Mouse (Mus musculus) intestine, embryonic 14.5 days (tissue): Measurements from ENCODE around the gene Zfp871. TPM values are rescaled to one million over a fixed set of nuclear protein-coding genes. Genes with fewer than 3 reads are reported as not detected.

Experiments
- ATAC-seq: fragments of 200-750 bp; cut with Nextera tagmentation; replicated peaks from 2 replicates; pipeline ENCODE4 v1.8.0; 2017; ENCODE audit warnings: low read depth, moderate number of reproducible peaks, moderate TSS enrichment, moderate library complexity; ENCODE audit not compliant: low FRiP score, low TSS enrichment
- DNase-seq: peaks from one replicate; pipeline ENCODE4 v3.0.0-alpha.2; 2018; ENCODE audit warnings: low spot score
- H3K27ac ChIP-seq: fragments of 300-500 bp; sonication (generic); 2 replicates; pipeline ENCODE4 v1.5.1; 2014; ENCODE audit warnings: low read depth, mild to moderate bottlenecking, control low read depth
- H3K27me3 ChIP-seq: fragments of 300-500 bp; sonication (generic); replicated peaks from 2 replicates; pipeline ENCODE4 v1.6.1; 2014; ENCODE audit warnings: low read length, control low read depth; ENCODE audit not compliant: control insufficient read depth, insufficient read depth
- H3K36me3 ChIP-seq: fragments of 300-500 bp; sonication (generic); 2 replicates; pipeline ENCODE4 v1.6.1; 2014; ENCODE audit warnings: low read length, control low read depth; ENCODE audit not compliant: control insufficient read depth, insufficient read depth
- H3K4me1 ChIP-seq: fragments of 300-500 bp; sonication (generic); replicated peaks from 2 replicates; pipeline ENCODE4 v1.6.1; 2014; ENCODE audit warnings: low read length, control low read depth, mixed read lengths; ENCODE audit not compliant: control insufficient read depth, insufficient read depth
- H3K4me2 ChIP-seq: fragments of 300-500 bp; sonication (generic); 2 replicates; pipeline ENCODE4 v1.6.1; 2014; ENCODE audit warnings: low read length
- H3K4me3 ChIP-seq: fragments of 300-500 bp; sonication (generic); 2 replicates; pipeline ENCODE4 v1.5.1; 2014; ENCODE audit warnings: low read depth, low read length, control low read depth, mixed read lengths
- H3K9ac ChIP-seq: fragments of 300-500 bp; sonication (generic); 2 replicates; pipeline ENCODE4 v1.6.1; 2014; ENCODE audit warnings: mild to moderate bottlenecking, low read length
- H3K9me3 ChIP-seq: fragments of 300-500 bp; sonication (generic); 2 replicates; pipeline ENCODE4 v1.6.1; 2016; ENCODE audit warnings: low read length, control low read depth; ENCODE audit not compliant: control insufficient read depth
- WGBS: fragments of 180-500 bp; shearing (Covaris S2); extraction: QIAGEN DNeasy Blood & Tissue Kit; methylation state at CpG from one replicate; pipeline ENCODE4 v1.1.7; 2014; 5-methylcytosine and 5-hydroxymethylcytosine counted together
- polyA plus RNA-seq: library from polyadenylated mRNA; unstranded; fragments of >200 nt; fragmentation: Nextera tagmentation; extraction: Ambion mirVana; gene quantifications from 2 replicates; pipeline ENCODE4 v1.2.1, GENCODE M21; 2014

Gene Zfp871
- polyA plus RNA-seq, 1 experiment from 2014 or later: 45.7 TPM

- peak overlapping the region; percentile 68 for H3K4me2 ChIP-seq
- H3K4me1 ChIP-seq: 0 out of 2 replicates have a peak, but pooled peaks cover 6% of the 10 kb centered on the region
- ATAC-seq: no peak
- H3K9ac ChIP-seq: peak overlapping the region; percentile 55
- DNase-seq: no peak
- H3K4me3 ChIP-seq: peak overlapping the region; percentile 56
- WGBS: 11% methylated on average over 8 of the region's 8 CpGs
- peak overlapping the region; percentile 72; the same call in 1 of the 2 replicates for H3K27ac ChIP-seq
- no peaks in the 10 kb centered on the region for H3K27me3 ChIP-seq
- H3K9me3 ChIP-seq: no peaks in the 10 kb centered on the region
- H3K36me3 ChIP-seq: no peaks in the 10 kb centered on the region
Measured at GRCm38 (mm10) chr17:32808921-32809320, 20.8 kb upstream of the Zfp871 start.

DNA sequence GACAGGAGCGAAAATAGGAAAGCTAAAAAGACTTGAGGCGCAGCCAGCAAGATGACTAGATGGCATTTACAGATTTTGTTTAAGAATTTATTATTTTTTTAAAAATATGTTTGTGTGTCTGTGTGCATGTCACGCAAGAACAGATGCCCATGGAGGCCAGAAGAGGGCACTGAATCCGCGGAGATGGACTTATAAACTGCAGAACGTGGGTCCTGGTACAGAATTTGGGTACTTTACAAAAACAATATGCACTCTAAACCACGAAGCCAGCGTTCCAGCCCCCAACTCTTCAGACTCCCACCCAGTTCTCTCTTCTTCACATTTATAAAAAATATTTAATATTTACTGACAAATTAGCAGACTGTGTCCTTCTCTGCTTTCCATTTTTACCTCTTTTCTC is 1.2 kb upstream of the Zfp871 start:
- no peak overlapping the region for H3K9ac ChIP-seq
- no peak overlapping the region for H3K27ac ChIP-seq
- no peaks in the 10 kb centered on the region for H3K27me3 ChIP-seq
- DNase-seq (no peak), ATAC-seq (no peak)
- H3K36me3 ChIP-seq: peaks cover 24% of the 10 kb centered on the region
- H3K9me3 ChIP-seq: no peaks in the 10 kb centered on the region
- H3K4me1 ChIP-seq: peaks cover 16% of the 10 kb centered on the region
- 82% methylated on average over 8 of the region's 8 CpGs for WGBS
- H3K4me3 ChIP-seq: no peak overlapping the region
- peak overlapping the region; percentile 51 for H3K4me2 ChIP-seq

GRCm38 (mm10) chr17:32788576-32788975 is 489 bp upstream of the Zfp871 start:
- peak overlapping the region; percentile 61 for H3K4me3 ChIP-seq
- H3K36me3 ChIP-seq: peaks cover 31% of the 10 kb centered on the region
- H3K9ac ChIP-seq: peak overlapping the region; percentile 91
- no peaks in the 10 kb centered on the region for H3K9me3 ChIP-seq
- no peaks in the 10 kb centered on the region for H3K27me3 ChIP-seq
- 4% methylated on average over 9 of the region's 9 CpGs for WGBS
- peak overlapping the region; percentile 93; the same call in 1 of the 2 replicates for H3K27ac ChIP-seq
- ATAC-seq: no peak
- DNase-seq: peak; percentile 56
- H3K4me1 ChIP-seq: peaks cover 16% of the 10 kb centered on the region
- H3K4me2 ChIP-seq: peak overlapping the region; percentile 51

DNA sequence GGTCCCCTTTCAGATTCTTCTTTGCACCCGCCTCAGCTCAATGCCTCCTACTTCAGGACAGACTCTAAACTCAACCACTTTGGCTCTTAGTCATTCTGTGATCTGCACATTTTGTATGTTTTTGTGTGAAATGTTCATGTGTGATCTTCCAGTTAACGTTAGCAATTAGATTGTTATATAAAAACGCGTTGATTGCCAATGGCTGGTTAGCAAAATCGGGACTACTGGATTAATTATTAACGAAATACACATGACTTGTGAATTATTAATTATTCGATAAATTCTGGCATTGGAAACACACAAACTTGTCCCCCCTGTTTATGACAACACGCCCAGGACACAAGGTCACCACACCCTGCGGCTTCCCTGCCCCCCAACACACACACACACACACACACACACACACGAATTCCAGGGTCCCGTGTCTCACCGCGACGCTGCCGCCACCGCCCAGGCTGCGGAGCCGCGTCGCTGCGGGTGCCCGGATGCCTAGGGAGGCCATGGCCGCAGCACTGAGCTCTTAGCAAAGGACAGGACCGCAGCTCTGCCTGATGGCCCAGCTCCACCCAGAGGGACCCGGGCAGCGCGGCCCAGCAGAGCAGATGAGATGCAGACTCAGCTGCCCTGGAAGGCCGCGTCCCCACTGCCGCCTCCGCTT is 522 bp downstream of the Zfp871 start:
- DNase-seq: no peak
- peak overlapping the region; percentile 74 for H3K4me2 ChIP-seq

GRCm38 (mm10) chr17:32786944-32787343 is 1.1 kb downstream of the Zfp871 start:
- Histone ChIP-seq H3K27ac (no peak overlapping the region), H3K4me1 (peaks cover 16% of the 10 kb centered on the region), H3K27me3 (no peaks in the 10 kb centered on the region), H3K4me2 (peak overlapping the region; percentile 74), H3K9me3 (no peaks in the 10 kb centered on the region), H3K36me3 (peaks cover 36% of the 10 kb centered on the region), H3K9ac (peak overlapping the region; percentile 91), H3K4me3 (peak overlapping the region; percentile 61)
- no peak for DNase-seq
- 67% methylated on average over 6 of the region's 6 CpGs for WGBS
- no peak for ATAC-seq

More for the DNA sequence above, 522 bp downstream of the Zfp871 start:
- ATAC-seq: peak; percentile 85
- H3K4me1 ChIP-seq: peaks cover 16% of the 10 kb centered on the region
- under 1% methylated on average over 31 of the region's 31 CpGs for WGBS
- H3K27me3 ChIP-seq: no peaks in the 10 kb centered on the region
- H3K27ac ChIP-seq: peak overlapping the region; percentile 93
- peak overlapping the region; percentile 91 for H3K9ac ChIP-seq
- no peaks in the 10 kb centered on the region for H3K9me3 ChIP-seq
- peaks cover 36% of the 10 kb centered on the region for H3K36me3 ChIP-seq
- H3K4me3 ChIP-seq: peak overlapping the region; percentile 61

- no peak for DNase-seq
Measured at GRCm38 (mm10) chr17:32785656-32786055, 2.4 kb downstream of the Zfp871 start.

DNA sequence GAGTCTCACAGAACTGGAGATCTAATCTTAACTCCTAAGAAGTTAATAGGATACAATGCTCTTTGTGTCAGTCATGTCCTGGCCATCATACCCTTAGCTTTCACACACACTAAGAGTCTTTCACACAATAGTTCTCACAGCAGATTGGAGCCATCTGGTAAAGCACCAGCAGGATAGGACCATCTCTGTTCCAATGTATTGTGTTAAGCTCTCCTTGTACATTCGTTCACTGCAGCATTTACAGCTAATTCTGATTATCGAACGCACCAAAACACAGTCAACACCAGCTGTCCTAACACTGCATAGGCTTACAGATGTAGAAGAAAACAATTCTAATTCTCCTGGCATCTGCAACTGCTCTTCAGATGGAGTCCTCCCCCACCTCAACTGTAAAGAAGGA is 10.5 kb downstream of the Zfp871 start:
- peaks cover 66% of the 10 kb centered on the region for H3K36me3 ChIP-seq
- H3K4me2 ChIP-seq: no peak overlapping the region
- H3K9ac ChIP-seq: no peak overlapping the region
- H3K4me3 ChIP-seq: no peak overlapping the region
- H3K9me3 ChIP-seq: no peaks in the 10 kb centered on the region
- DNase-seq: no peak
- ATAC-seq: no peak
- WGBS: 88% methylated on average over 3 of the region's 3 CpGs
- H3K4me1 ChIP-seq: no peaks in the 10 kb centered on the region
- no peaks in the 10 kb centered on the region for H3K27me3 ChIP-seq
- H3K27ac ChIP-seq: no peak overlapping the region

More at GRCm38 (mm10) chr17:32785656-32786055, 2.4 kb downstream of the Zfp871 start:
- H3K36me3 ChIP-seq: peaks cover 36% of the 10 kb centered on the region
- no peaks in the 10 kb centered on the region for H3K9me3 ChIP-seq
- H3K4me3 ChIP-seq: no peak overlapping the region
- peaks cover 16% of the 10 kb centered on the region for H3K4me1 ChIP-seq
- ATAC-seq: no peak
- WGBS: 83% methylated on average over 3 of the region's 3 CpGs
- H3K9ac ChIP-seq: no peak overlapping the region
- no peak overlapping the region for H3K4me2 ChIP-seq
- no peak overlapping the region for H3K27ac ChIP-seq
- H3K27me3 ChIP-seq: no peaks in the 10 kb centered on the region

DNA sequence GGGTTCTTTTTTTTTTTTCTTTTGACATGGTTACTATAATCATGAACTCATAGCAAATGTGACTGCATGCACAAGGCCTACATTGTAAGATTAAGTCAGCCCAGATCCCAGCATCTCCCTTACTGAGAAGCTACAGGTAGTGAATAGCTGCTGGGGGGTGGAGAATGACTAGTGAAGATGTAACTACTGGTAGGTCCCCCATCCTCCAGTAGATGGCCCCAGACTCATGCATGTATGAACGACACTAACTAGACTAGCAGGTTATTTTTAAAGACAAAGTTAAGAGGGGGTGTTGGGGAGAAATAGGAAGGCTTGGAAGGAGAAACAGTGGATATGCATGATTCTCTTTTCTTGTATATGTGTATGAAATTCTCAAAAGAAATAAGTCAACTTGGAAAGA is 16.9 kb downstream of the Zfp871 start:
- H3K9me3 ChIP-seq: no peaks in the 10 kb centered on the region; the same call in 1 of the 2 replicates
- WGBS: 84% methylated on average over 1 of the region's 1 CpGs
- no peaks in the 10 kb centered on the region for H3K4me1 ChIP-seq
- no peak for DNase-seq
- no peak for ATAC-seq
- H3K27me3 ChIP-seq: no peaks in the 10 kb centered on the region
- peaks cover 77% of the 10 kb centered on the region for H3K36me3 ChIP-seq
- no peak overlapping the region for H3K9ac ChIP-seq
- H3K4me2 ChIP-seq: no peak overlapping the region
- H3K4me3 ChIP-seq: no peak overlapping the region
- H3K27ac ChIP-seq: no peak overlapping the region

GRCm38 (mm10) chr17:32766422-32766821 is 21.7 kb downstream of the Zfp871 start:
- ATAC-seq: no peak
- H3K9ac ChIP-seq: no peak overlapping the region
- H3K4me3 ChIP-seq: no peak overlapping the region
- no peak overlapping the region for H3K27ac ChIP-seq
- DNase-seq: no peak
- H3K4me1 ChIP-seq: no peaks in the 10 kb centered on the region
- WGBS: 100% methylated on average over 2 of the region's 2 CpGs
- peaks cover 58% of the 10 kb centered on the region for H3K36me3 ChIP-seq
- no peak overlapping the region for H3K4me2 ChIP-seq
- no peaks in the 10 kb centered on the region for H3K27me3 ChIP-seq
- no peaks in the 10 kb centered on the region; the same call in 1 of the 2 replicates for H3K9me3 ChIP-seq
